Mouse (Mus musculus): ENCODE results near the gene Gm47791. TPM values are rescaled to one million over a fixed set of nuclear protein-coding genes. Genes with fewer than 3 reads are reported as not detected.

Gm47791 gene
- polyA plus RNA-seq, 1 experiment from 2014 or later, result not detected

Other genes with a start within 250 kb of the Gm47791 start
- gene Col4a4, start 184.4 kb downstream of the Gm47791 start, polyA plus RNA-seq (2015; fragmentation: Nextera tagmentation; extraction: Ambion mirVana), result 0.25 and 0.29 TPM in 2 replicates
- gene Col4a3, start 184.3 kb downstream of the Gm47791 start, polyA plus RNA-seq (2015; fragmentation: Nextera tagmentation; extraction: Ambion mirVana), result 0.24 and 0.51 TPM in 2 replicates
- 410 and 433 TPM in 2 replicates for gene Mff, start 46.4 kb downstream of the Gm47791 start, polyA plus RNA-seq (2015; fragmentation: Nextera tagmentation; extraction: Ambion mirVana)
- not detected in 2 replicates for gene Tm4sf20, start 2.8 kb downstream of the Gm47791 start, polyA plus RNA-seq (2015; fragmentation: Nextera tagmentation; extraction: Ambion mirVana)
- gene Agfg1, start 68.2 kb upstream of the Gm47791 start, polyA plus RNA-seq (2015; fragmentation: Nextera tagmentation; extraction: Ambion mirVana), result 33.7 and 39.9 TPM in 2 replicates
- 0.32 TPM in 1 of 2 replicates, not detected in the other for gene A030005L19Rik, start 142.1 kb upstream of the Gm47791 start, polyA plus RNA-seq (2015; fragmentation: Nextera tagmentation; extraction: Ambion mirVana)
- gene A030014E15Rik, start 153.7 kb upstream of the Gm47791 start, polyA plus RNA-seq (2015; fragmentation: Nextera tagmentation; extraction: Ambion mirVana), result not detected in 2 replicates
- not detected in 2 replicates for gene Gm6217, start 160.2 kb upstream of the Gm47791 start, polyA plus RNA-seq (2015; fragmentation: Nextera tagmentation; extraction: Ambion mirVana)
- gene A030003K21Rik, start 172.1 kb upstream of the Gm47791 start, polyA plus RNA-seq (2015; fragmentation: Nextera tagmentation; extraction: Ambion mirVana), result not detected in 2 replicates
- gene Gm7544, start 184.8 kb upstream of the Gm47791 start, polyA plus RNA-seq (2015; fragmentation: Nextera tagmentation; extraction: Ambion mirVana), result not detected in 2 replicates
- not detected in 2 replicates for gene Gm47955, start 189.0 kb upstream of the Gm47791 start, polyA plus RNA-seq (2015; fragmentation: Nextera tagmentation; extraction: Ambion mirVana)
- not detected in 2 replicates for gene Gm47959, start 229.3 kb upstream of the Gm47791 start, polyA plus RNA-seq (2015; fragmentation: Nextera tagmentation; extraction: Ambion mirVana)

Measured in forebrain, embryonic 16.5 days (tissue).